Mouse (Mus musculus): ENCODE measurements around the gene Chchd4.

- TF ChIP-seq POLR2A (IDR thresholded peaks at IDR 0.05; ENCODE audit: borderline replicate concordance, extremely low read depth, insufficient read depth, insufficient read length, poor library complexity, severe bottlenecking), result no peak
- no peak for TF ChIP-seq CTCF (IDR thresholded peaks at IDR 0.05; ENCODE audit: borderline replicate concordance, extremely low read depth, insufficient read depth, insufficient read length)
These were observed 49.5 kb upstream of the Chchd4 start for GRCm38 (mm10) chr6:91522816-91523215.
